Mouse (Mus musculus): ENCODE results near the gene Luc7l.
"Not testable (repeated sequence)": the region's sequence is repeated elsewhere in the genome, so short reads cannot be mapped to it uniquely, and the experiment has no call there.

Gene Luc7l

DNA sequence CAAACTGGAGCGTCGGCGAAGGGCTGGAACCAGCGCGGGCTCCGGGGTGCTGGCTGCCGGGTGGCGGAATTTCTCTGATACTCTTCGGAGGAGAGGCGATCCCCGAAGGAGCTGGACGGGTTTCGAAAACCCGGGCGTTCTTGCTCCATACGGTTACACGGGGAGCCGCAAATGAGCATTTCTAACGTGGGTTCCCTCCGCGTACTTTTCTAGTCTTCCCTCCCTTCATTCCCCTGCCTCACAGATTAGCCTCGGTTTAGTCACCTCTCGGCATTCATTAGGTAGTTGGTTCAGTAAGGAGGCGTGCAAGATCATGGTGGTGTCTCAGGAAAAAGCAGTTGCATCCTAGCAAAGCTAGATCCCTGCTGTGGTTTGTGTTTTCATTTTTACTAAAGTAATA, 703 bp downstream of the Luc7l start:
- DNase-seq (ENCODE audit: low spot score): no peak

DNA sequence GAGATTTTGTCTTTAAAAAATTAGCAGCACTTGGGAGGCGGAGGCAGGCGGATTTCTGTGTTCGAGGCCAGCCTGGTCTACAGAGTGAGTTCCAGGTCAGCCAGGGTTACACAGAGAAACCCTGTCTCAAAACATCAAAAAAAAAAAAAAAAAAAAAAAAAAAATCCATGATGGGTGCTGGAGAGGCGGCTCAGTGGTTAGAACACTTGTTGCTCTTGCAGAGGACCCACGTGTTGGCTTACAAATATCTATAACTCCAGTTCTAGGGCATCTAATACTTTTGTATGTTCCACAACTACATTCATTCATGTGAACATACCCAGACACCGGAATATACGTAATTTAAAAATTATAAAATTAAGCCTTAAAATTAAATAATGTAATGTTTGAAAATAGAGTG, 2.6 kb downstream of the Luc7l start:
- DNase-seq (ENCODE audit: low spot score): no peak

DNA sequence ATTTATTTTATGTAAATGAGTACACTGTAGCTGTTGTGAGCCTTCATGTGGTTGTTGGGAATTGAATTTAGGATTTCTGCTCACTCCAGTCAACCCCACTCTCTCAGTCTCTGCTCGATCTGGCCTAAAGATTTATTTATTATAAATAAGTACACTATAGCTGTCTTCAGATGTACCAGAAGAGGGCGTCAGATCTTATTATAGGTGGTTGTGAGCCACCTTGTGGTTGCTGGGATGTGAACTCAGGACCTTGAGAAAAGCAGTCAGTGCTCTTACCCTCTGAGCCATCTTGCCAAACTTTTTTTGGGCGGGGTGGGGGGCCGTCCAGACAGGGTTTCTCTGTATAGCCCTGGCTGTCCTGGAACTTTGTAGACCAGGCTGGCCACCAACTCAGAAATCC, 9.1 kb downstream of the Luc7l start:
- peak; percentile 38 for DNase-seq (ENCODE audit: low spot score)

DNA sequence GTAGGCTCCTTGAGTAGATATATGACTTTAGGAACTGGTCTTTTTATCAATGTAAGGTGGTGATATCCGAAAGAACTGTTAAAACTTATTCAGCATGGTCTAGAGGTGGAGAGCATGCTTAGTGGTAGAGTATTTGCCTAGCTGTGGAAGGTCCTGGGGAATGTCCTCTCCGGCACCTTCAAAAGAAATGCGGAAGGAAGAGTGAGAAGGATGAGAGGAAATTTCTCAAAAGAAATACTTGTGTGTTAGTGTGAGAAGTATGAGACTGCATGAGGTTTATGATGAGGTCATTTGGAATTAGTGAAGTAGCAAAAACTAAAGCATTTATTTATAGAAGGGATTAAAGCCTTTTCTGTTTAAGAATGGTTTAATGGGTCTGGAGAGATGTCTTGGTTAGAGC, 9.7 kb downstream of the Luc7l start:
- DNase-seq (ENCODE audit: low spot score): no peak

DNA sequence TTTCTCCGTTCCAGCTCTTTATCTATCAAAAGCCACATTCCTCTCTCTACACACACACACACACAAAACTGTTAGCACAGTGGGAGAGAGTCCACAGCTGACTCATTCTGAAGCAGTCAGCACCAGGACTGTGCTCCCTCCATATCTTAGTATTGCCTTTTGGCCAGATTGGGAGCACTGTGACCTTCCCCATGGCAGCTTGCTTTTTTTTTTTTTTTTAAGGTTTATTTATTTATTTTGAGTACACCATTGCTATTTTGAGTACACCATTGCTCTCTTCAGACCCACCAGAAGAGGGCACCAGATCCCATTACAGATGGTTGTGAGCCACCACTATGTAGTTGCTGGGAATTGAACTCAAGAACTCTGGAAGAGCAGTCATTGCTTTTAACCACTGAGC, 16.2 kb downstream of the Luc7l start:
- DNase-seq (ENCODE audit: low spot score): peak; percentile 45

DNA sequence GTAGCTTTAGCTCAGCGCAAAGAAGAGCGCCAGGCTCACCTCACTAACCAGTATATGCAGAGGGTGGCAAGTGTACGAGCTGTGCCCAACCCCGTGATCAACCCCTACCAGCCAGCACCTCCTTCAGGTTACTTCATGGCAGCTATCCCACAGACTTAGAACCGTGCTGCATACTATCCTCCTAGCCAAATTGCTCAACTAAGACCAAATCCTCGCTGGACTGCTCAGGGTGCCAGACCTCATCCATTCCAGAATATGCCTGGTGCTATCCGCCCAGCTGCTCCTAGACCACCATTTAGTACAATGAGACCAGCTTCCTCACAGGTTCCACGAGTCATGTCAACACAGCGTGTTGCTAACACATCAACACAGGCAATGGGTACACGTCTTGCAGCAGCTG, 16.9 kb downstream of the Luc7l start:
- not testable (repeated sequence) for DNase-seq (ENCODE audit: low spot score)

DNA sequence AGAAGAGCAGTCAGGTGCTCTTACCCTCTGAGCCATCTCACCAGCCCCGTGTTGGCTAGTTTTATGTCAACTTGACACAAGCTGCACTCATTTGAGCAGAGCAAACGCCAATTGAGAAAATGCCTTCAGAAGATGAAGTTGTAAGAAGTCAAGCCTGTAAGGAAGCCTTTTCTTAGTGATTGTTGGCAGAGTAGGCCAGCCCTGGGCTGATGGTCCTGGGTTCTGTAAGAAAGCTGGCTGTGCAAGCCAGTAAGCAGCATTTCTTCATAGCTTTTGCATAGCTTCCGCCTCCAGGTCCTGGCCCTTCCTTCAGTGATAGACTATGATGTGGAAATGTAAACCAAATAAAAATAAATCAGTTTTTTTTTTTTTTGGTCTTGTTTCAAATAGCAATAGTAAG, 19.9 kb downstream of the Luc7l start:
- DNase-seq (ENCODE audit: low spot score): no peak

DNA sequence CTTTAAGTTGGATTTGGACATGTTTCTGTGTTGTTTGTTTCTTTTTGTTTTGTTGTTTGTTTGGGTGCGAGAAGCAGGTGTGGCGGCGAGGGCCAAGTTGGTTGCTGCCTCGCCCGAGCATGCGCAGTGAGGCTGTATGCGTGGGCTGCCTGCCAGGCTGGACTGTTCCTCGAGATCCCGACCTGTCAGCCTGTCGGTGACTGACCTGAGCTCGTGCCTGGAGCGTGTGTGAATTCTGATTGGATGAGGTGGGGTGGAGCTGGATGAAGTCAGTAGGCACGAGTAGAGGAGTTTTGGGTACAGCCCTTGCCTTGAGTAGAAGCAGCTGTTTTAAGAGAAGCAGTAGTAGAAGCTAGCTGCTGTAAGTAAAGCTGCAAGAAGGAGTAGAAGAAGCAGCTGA, 23.2 kb downstream of the Luc7l start:
- DNase-seq (ENCODE audit: low spot score): no peak

DNA sequence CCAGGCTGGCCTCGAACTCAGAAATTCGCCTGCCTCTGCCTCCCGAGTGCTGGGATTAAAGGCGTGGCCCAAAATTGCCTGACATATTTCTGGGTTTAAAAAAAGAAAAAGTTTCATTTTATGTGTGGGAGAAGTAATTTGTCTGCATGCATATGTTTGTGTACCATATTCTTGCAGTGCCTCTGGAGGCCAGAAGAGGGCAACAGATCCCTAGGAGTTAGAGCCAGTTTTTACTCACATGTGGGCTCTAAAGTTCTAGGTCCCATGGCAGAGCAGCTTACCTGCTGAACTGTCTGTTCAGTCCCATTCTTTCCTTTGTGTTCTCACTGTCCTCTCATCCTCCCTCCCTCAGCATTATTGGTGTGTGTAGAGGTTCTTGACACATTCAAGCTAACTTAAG, 24.0 kb downstream of the Luc7l start:
- DNase-seq (ENCODE audit: low spot score): peak; percentile 61

DNA sequence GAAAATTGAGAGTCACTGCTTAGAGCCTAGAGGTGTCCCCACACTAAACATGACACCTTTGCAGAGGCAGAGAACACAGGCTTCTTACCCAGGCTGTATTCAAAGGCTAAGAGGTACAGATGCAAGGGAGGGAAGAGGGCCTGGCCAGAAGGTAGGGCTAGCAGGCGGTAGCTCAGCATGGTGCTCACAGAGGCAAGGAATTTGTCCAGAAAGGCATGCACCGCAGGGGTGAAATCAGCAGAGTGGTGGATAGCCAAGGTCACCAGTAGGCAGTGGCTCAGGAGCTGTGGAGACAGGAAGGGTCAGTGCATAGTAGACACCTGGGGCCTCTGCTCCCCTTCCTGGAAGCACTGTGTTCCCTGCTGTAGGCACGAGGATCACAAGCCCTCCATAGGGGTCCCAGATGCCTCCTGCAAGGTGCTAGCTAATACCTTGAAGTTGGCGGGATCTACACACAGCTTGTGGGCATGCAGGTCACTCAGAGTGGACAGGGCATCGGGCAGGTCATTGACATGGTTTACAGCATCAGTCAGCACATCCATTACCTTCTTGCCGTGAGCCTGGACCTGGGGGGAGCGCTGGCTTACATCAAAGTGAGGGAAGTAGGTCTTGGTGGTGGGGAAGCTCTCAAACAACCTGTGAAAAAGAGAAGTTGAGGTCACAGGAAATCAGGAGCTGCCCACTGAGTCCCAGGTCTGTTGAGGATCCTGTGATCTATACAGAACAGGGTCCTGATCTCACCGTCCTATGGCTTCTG, 33.7 kb downstream of the Luc7l start:
- no peak for DNase-seq (ENCODE audit: low spot score)

DNA sequence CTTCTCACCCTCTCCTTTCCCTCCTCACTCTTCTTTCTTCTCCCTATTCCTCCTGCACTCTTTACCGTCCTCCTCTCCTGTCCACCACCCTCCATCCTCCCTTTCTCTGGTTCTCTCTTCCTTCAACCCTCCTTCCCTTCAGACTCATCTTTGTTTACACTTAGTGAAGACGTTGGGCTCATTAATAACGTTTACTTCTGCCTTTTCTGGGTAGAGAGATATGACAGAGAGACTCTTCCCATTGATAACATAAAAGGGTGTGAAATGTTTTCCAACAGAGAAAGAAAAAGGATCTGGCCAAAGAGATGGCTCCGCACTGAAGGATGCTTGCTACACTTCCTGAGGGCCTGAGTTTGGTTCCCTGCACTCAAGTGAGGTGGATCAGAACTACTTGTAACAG, 36.8 kb downstream of the Luc7l start:
- no peak for DNase-seq (ENCODE audit: low spot score)

DNA sequence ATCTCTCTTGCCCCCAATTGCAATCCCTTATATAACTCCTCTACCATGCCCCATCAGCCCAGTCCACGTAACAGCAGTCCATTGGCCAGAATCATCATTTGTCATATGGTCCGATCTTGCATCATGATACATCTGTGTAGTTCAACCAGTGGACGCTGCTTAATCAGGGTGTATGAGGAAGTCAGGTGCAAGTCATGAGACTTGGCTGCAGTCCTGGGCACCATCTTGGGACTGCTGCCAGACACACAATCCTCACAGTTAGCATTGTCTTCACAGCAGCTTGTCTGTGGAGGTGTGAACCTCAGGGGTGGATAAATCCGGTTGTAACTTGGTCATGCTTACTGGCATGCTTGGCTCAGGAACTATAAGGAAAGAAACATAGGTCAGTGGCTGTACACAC, 45.6 kb downstream of the Luc7l start:
- not testable (repeated sequence) for DNase-seq (ENCODE audit: low spot score)

DNA sequence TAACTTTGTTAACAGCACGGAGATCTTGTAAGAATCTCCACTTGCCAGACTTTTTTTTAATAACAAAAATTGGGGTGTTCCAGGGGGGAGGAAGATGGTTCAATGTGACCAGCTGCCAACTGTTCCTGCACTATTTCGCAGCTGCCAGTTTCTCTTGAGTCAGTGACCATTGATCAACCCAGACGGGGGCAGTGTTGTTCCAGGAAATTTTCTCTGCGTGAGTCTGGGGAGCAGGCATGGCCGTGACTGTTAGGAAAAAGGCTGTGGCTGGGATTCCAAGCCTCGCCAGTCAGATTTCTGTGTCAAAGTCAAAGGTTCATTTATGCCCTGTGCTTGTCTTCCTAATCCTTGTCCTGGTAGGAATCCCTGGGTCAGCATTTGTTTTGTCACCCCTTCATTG, 61.6 kb downstream of the Luc7l start:
- peak; percentile 87 for DNase-seq (ENCODE audit: low spot score)

DNA sequence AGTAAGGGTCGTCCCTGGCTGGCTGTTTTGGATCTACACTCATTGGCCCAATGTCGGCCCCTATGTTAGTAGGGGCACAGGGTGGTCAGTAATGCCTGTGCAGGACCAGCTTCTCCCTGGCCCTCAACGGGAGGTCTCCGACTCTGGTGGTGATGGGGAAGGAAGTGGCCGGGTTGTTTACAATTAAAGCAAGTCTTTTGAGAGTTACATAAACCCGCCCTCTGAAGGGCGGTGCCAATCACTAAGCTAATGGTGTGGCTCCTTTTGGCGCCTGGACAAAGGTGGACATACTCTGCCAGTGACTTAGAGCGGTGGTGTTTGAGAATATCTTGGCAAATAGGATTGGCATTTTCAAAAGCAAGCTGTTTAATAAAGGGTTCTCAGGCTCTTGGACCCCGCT, 62.8 kb downstream of the Luc7l start:
- no peak for DNase-seq (ENCODE audit: low spot score)

DNA sequence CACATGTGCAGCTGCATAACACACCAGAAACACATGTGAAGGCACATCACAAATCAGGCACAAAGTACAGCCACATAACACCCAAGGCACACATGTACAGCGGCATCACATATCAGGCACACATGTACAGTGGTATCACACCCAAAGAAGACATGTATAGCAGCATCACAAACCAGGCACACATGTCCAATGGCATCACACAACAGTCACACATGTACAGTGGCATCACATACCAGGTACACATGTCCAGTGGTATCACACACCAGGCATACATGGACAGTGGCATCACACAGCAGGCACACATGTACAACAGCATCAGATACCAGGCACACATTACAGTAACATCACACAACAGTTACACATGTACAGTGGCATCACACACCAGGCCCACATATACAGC, 65.7 kb downstream of the Luc7l start:
- no peak for DNase-seq (ENCODE audit: low spot score)
